Mouse (Mus musculus) E14TG2a.4 (cell line): Measurements from ENCODE around the gene Gm49416.

Experiments used
- CTCF ChIP-seq: conservative IDR thresholded peaks from 2 replicates; pipeline ENCODE4 v1.5.1; 2014; ENCODE audit warnings: low read length
- NANOG ChIP-seq: IDR thresholded peaks from 2 replicates; pipeline ENCODE4 v1.6.1; 2014; ENCODE audit warnings: borderline replicate concordance, low read length, mixed read lengths
- POU5F1 ChIP-seq: IDR thresholded peaks from 2 replicates; pipeline ENCODE4 v1.6.1; 2014; ENCODE audit warnings: low read length, borderline replicate concordance

DNA sequence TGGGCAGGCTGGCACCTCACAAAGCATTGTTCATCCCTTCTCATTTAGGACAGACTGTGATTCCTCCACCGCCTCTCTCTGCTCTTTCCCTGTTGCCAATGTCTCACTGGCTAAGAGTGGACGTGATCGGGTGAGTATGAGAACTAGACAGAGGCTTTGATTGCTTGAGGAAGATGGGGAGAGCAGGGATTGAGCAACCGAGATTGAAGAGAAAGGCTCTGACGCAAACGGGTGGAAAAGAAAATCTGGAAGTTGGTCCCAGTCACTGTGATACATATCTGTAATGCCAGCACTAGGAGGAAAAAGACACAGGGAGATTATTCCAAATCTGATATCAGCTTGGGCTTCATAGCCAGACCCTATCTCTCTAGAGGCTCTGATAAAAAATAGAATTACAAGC lies 45.8 kb upstream of the Gm49416 start:
- TF ChIP-seq CTCF (no peak), NANOG (no peak), POU5F1 (no peak)
